Mouse (Mus musculus): ENCODE measurements around the gene Abhd12.

The Abhd12 gene

DNA sequence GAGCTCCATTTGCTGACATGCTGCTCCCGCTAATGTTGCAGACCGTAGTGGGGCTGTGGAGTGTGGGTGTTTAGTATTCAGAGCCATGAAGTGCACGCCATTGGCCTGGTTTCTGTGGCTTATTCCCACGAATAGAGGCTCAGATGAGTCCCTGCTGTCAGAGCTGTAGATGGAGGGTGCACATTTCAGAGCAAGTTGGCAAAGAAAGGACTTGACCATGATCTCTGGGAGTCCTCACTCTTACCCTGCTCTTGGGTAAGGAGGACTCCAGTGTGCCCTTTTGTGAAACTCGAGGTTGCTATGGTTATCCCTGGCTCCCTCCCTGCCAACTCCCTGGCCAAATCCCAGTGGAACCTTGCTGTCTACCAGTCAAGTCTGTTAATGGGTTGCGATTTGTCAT is 96.2 kb downstream of the Abhd12 start:
- DNase-seq (ENCODE audit: low read depth), result no peak

DNA sequence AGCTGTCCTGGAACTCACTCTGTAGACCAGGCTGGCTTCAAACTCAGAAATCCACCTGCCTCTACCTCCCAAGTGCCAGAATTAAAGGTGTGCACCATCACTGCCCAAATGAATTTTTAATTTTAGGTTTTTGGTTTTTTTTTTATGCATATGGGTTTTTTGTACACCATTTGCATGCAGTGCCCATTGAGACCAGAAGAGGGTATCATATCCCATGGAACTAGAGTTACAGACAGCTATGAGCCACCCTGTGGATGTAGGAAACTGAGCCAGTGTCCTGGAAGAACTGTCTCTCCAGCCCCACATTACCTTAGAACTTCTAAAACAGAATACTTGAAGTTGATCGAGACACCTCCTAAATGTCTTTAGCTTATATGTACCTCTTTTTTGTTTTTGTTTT is 101.5 kb downstream of the Abhd12 start:
- DNase-seq (ENCODE audit: low read depth), result no peak

DNA sequence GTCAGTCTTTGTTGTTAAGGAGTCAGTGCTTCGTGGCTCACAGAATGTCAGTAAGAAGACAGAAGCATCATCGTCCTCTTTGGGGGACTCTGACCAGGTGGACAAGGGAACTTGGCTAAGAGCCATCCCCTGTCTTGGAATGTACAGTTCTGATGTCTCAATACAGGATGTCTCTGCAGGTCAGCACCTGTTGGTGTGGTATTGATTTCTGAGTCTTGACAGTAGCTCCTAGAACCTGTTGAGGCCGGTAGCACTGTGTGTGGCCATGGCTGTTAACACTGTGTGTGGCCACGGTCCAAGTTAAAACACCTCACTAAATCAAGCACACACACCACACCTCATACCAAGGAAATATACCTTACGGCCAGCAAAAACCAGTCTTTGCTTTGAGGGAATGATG is 103.9 kb downstream of the Abhd12 start:
- DNase-seq (ENCODE audit: low read depth), result no peak

DNA sequence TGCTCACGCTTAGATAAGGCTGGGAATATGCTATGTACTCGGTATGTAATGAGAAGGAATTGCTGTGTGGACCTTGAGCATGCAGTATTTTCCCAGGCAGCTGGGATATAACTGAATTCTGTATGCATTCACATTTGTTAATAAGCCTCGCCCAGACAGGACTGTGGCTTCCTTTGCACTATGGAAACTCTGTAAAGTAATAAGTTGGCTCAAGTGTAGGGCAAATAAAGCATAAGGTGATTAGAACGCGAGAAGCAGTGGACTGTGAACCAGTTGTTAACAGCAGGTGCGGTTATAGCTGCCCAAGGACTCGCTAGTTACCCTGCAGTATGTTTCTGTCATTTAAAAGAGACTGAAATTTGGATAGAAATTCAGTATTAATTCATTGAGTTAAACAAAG is 106.5 kb downstream of the Abhd12 start:
- no peak for DNase-seq (ENCODE audit: low read depth)

DNA sequence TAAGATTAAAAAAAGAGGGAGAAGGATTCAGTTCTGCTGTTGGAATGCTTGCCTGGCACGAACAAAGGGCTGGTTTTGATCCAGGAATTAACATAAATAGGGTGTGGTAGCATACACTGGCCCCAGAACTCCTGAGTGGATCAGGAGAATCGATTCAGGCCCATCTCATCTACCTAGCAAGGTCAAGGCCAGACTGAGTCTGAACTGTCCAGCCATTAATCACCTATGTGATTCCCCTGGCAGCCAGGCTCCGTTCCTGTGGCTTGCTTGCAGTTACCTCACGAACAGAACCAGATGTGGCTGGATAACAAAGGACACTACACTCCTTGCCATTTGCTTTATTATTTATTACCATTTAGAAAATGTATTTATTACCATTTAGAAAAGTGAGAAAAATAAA is 111.2 kb downstream of the Abhd12 start:
- DNase-seq (ENCODE audit: low read depth), result no peak

DNA sequence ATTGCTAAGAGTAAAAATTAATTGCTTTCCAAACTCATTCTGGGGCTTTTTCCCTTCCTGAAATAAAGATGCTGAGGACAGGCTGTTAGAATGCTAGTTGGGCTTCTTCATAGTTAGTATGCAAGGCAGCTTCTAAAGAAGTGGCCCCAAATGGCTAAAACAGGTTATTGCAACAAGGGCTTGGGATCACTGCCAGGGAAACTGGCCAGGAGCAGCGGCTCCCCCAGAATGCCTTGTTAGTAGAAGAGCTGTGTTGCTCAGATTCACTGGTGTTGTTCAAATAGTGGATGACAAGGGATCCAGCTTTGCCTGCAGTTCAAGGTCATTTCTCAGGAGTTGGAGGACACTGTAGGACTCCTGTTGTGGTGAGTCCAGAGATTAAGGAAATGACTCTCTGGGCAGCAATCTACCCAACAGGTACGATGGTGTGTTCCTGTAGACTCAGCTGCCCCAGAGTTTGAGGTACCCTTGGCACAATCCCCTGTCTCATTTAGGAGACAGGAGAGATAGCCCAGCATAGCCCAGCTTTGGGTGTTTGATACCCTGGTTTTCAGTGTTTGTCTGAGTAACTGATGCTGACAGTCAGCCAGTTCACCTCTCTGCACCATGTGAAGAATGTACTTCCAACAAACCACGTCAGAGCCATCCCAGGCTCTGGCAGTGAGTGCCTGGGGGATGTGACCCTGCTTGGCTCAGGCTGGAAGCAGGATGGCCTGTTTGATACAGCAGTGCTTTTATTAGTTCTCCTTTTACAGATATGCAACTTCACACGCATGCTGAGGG is 115.6 kb downstream of the Abhd12 start:
- peak; percentile 73 for DNase-seq (ENCODE audit: low read depth)

DNA sequence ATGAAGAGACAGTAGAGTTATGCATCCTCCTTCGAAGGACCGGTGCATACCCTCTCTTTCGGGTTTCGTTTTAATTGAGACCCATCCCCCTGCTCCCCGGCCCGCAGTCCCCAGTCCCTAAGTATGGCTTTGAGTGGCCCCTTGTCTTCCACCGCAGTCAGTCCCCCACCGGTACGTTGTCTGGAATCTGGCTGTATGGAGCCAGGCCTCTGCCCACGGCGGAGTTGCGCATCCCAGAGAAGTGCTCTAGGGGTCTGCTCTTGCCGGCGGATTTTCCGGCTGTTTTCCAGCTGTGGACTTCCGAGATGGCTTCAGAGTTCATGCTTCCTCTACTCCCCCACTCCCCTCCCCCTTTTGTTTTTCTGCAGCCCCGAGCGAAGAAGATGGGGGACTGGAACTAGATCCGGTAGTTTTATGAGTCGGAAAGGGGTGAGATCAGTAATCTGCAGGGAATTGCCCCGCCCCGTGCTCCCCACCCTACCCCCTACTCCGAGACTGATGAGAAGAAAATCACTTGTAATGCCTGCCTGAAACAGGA is 117.2 kb downstream of the Abhd12 start:
- DNase-seq (ENCODE audit: low read depth), result no peak

DNA sequence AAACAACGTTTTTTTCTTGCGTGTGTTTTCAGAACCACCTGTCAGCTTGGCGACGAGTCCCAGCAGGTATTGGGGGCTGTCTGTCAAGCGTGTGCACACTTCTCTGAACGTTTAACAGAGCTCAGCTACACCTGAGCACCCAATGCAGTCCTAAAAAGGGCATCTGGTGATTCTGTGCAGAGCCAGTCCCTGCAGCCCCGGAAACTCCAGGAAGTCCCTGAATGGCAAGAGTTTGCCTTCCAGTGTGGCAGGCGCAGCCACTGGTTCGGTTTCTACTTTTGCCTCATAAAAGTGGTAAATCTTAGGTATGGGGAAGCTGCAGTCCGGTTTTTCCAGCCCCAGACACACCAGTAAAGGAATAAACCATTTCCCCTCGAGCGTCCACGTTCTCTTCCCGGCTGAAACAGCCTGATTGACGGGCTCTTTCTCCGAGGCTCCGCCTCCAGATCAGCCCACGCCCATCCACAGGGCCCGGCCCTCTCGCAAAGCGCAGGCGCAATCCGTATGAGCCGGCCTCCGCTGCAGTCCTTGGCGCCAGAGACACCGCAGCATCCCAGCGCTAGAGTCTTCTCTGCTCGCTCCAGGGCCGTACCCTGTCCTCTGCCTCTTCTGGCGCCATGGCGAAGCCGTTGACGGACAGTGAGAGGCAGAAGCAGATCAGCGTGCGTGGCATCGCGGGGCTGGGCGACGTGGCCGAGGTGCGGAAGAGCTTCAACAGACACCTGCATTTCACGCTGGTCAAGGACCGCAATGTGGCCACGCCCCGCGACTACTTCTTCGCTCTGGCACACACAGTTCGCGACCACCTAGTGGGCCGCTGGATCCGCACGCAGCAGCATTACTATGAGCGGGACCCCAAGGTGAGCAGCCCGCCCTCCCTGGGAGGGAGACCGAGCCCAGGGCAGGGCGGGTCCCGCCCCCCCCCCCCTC is 118.0 kb downstream of the Abhd12 start, which contains the start of gene Pygb:
TSS of gene Pygb (plus strand) at position 485 of the 930 bp plus-strand sequence.
- peak; percentile 75 for DNase-seq (ENCODE audit: low read depth)

DNA sequence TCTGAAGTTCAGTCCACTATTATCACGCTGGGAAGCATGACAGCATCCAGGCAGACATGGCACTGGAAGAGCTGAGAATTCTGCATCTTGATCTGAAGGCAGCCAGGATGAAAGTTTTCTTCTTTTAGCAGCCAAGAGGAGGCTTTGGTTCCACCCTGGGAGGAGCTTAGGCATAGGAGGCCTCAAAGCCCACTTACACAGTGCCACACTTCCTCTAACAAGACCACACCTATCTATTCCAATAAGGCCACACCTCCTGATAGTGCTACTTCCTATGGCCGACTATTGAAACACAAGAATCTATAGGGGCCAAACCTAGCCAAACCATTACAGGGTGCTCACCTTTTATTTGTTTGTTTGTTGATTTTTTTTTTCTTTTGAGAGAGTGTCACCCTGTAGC is 121.7 kb downstream of the Abhd12 start:
- no peak for DNase-seq (ENCODE audit: low read depth)
